Mouse (Mus musculus) heart, adult 2 months (tissue): ENCODE results near the gene Otud1. TPM values are rescaled to one million over a fixed set of nuclear protein-coding genes. Genes with fewer than 3 reads are reported as not detected.
A peak's percentile ranks its signal among the peaks of the same experiment; 100 is the strongest.

Experiments
- DNase-seq, 2 experiments: peaks; one replicate each; pipeline ENCODE4 v3.0.0; 2021
- H3K27ac ChIP-seq: fragments of 200-600 bp; 2 replicates; pipeline ENCODE4 v1.8.1; 2022
- H3K27me3 ChIP-seq: fragments of 200-500 bp; 2 replicates; pipeline ENCODE4 v1.6.1; 2012; ENCODE audit warnings: mild to moderate bottlenecking, low read length, inconsistent platforms, mixed read lengths; ENCODE audit not compliant: control insufficient read depth, insufficient read depth
- H3K36me3 ChIP-seq: fragments of 200-500 bp; 2 replicates; pipeline ENCODE4 v1.6.1; 2012; ENCODE audit warnings: low read length, inconsistent platforms; ENCODE audit not compliant: control insufficient read depth, insufficient read depth
- H3K4me1 ChIP-seq: fragments of 200-500 bp; 2 replicates; pipeline ENCODE4 v1.6.1; 2011; ENCODE audit warnings: low read length; ENCODE audit not compliant: control insufficient read depth, insufficient read depth
- H3K4me3 ChIP-seq: fragments of 200-600 bp; 2 replicates; pipeline ENCODE4 v1.8.1; 2022
- H3K79me2 ChIP-seq: fragments of 200-500 bp; replicated peaks from 2 replicates; pipeline ENCODE4 v1.6.1; 2012; ENCODE audit warnings: mild to moderate bottlenecking, inconsistent platforms, low read length, moderate library complexity, mixed read lengths; ENCODE audit not compliant: control insufficient read depth, insufficient read depth
- H3K9ac ChIP-seq: fragments of 200-500 bp; 2 replicates; pipeline ENCODE4 v1.6.1; 2012; ENCODE audit warnings: low read depth, mild to moderate bottlenecking, control low read depth, inconsistent platforms, low read length, mixed read lengths
- CTCF ChIP-seq: fragments of 200-600 bp; IDR thresholded peaks from 2 replicates; pipeline ENCODE4 v1.8.1; 2022; ENCODE audit warnings: antibody characterized with exemption, mild to moderate bottlenecking, moderate library complexity
- EP300 ChIP-seq: fragments of 200-500 bp; IDR thresholded peaks from 2 replicates; pipeline ENCODE4 v1.6.1; 2011; ENCODE audit warnings: low read depth, low read length, control low read depth; ENCODE audit not compliant: insufficient read depth
- POLR2A ChIP-seq: fragments of 200-500 bp; IDR thresholded peaks from 2 replicates; pipeline ENCODE4 v1.6.1; 2011; ENCODE audit warnings: mild to moderate bottlenecking, low read depth, low read length, control low read depth; ENCODE audit not compliant: insufficient read depth
- WGBS: fragments of 180-500 bp; shearing (Covaris S2); methylation state at CpG from one replicate; pipeline ENCODE4 v1.1.7; 2018; 5-methylcytosine and 5-hydroxymethylcytosine counted together
- intact Hi-C: fragments of 180-260 bp; cut with DNase I; formaldehyde crosslinking; loops from one replicate; pipeline ENCODE4 v1.15.1; 2025
- polyA plus RNA-seq: library from polyadenylated mRNA; depleted of rRNA; stranded (reverse); fragments of >200 nt; gene quantifications from 2 replicates; pipeline ENCODE4 v1.2.3, GENCODE M21; 2012
- total RNA-seq, 2 experiments: library from RNA; stranded (reverse); gene quantifications; 2 replicates each; pipeline ENCODE4 v1.2.3; 2021

Gene Otud1
- total and polyA plus RNA-seq, 3 experiments: 5.0 to 27.6 (median 22.6) TPM

- Histone ChIP-seq H3K27me3 (no peaks in the 10 kb centered on the region), H3K9ac (no peak overlapping the region), H3K4me3 (no peak overlapping the region), H3K79me2 (0 out of 2 replicates have a peak, but pooled peaks cover 1% of the 10 kb centered on the region), H3K4me1 (no peaks in the 10 kb centered on the region; the same call in 1 of the 2 replicates), H3K27ac (no peak overlapping the region), H3K36me3 (peaks cover 9% of the 10 kb centered on the region)
- no peak for DNase-seq
- intact Hi-C loops: loop anchor here (2.0 to 10.0 kb wide), 4 partner anchors 102 to 1609 kb away; partner anchors contain the start of genes Enkur, Skida1 and Thnsl1
- TF ChIP-seq EP300 (no peak), POLR2A (no peak)
- 64% methylated on average over 5 of the region's 5 CpGs for WGBS
Observed at GRCm38 (mm10) chr2:19656436-19656835, 1.1 kb upstream of the Otud1 start.

GRCm38 (mm10) chr2:19657881-19658589 is 483 bp downstream of the Otud1 start:
- peak; percentile 42 for TF ChIP-seq CTCF
- TF ChIP-seq POLR2A: no peak
- Histone ChIP-seq H3K4me1 (no peaks in the 10 kb centered on the region; the same call in 1 of the 2 replicates), H3K9ac (peak overlapping the region; percentile 100), H3K27ac (peak overlapping the region; percentile 98), H3K79me2 (0 out of 2 replicates have a peak, but pooled peaks cover 1% of the 10 kb centered on the region), H3K27me3 (no peaks in the 10 kb centered on the region), H3K36me3 (peaks cover 13% of the 10 kb centered on the region), H3K4me3 (peak overlapping the region; percentile 90)
- whole genome bisulfite sequencing: under 1% methylated on average over 104 of the region's 108 CpGs
- intact Hi-C loops: loop anchor here (2.0 to 10.0 kb wide), 4 partner anchors 103 to 1611 kb away; partner anchors contain the start of genes Enkur, Skida1 and Thnsl1
- DNase-seq: peak; percentile 81 to 82

GRCm38 (mm10) chr2:19658661-19659384 is 1.3 kb downstream of the Otud1 start:
- Histone ChIP-seq H3K36me3 (peaks cover 17% of the 10 kb centered on the region), H3K79me2 (0 out of 2 replicates have a peak, but pooled peaks cover 1% of the 10 kb centered on the region), H3K27ac (peak overlapping the region; percentile 98), H3K4me3 (peak overlapping the region; percentile 90), H3K9ac (peak overlapping the region; percentile 100), H3K4me1 (peaks cover 2% of the 10 kb centered on the region), H3K27me3 (no peaks in the 10 kb centered on the region)
- intact Hi-C loops: loop anchor here (5.0 to 10.0 kb wide), 2 partner anchors 1546 to 1612 kb away; partner anchors contain the start of genes Enkur, Skida1 and Thnsl1
- DNase-seq: peak; percentile 64 to 74
- WGBS: 1% methylated on average over 49 of the region's 49 CpGs
- TF ChIP-seq CTCF (no peak), EP300 (no peak), POLR2A (no peak)

GRCm38 (mm10) chr2:19660875-19661274 is 3.3 kb downstream of the Otud1 start:
- intact Hi-C loops: loop anchor here (5.0 kb wide), 2 partner anchors 41 to 66 kb away; no protein-coding TSS in a partner anchor
- H3K36me3 ChIP-seq: peaks cover 19% of the 10 kb centered on the region
- no peak overlapping the region for H3K9ac ChIP-seq
- DNase-seq: no peak
- H3K27ac ChIP-seq: no peak overlapping the region
- peaks cover 6% of the 10 kb centered on the region for H3K4me1 ChIP-seq
- TF ChIP-seq EP300 (no peak), CTCF (peak; percentile 38), POLR2A (no peak)
- H3K4me3 ChIP-seq: 0 out of 2 replicates have a peak overlapping the region, but pooled peaks have one; percentile 2
- 0 out of 2 replicates have a peak, but pooled peaks cover 1% of the 10 kb centered on the region for H3K79me2 ChIP-seq
- no peaks in the 10 kb centered on the region for H3K27me3 ChIP-seq

- H3K79me2 ChIP-seq: no peaks in the 10 kb centered on the region
- H3K4me3 ChIP-seq: no peak overlapping the region
- 41% methylated on average over 4 of the region's 4 CpGs for WGBS
- H3K27ac ChIP-seq: peak overlapping the region; percentile 47; the same call in 1 of the 2 replicates
- intact Hi-C loops: loop anchor here (5.0 kb wide), 2 partner anchors 39 to 64 kb away; no protein-coding TSS in a partner anchor
- peak in 1 of 2 experiments; percentile 21 for DNase-seq
- H3K4me1 ChIP-seq: peaks cover 8% of the 10 kb centered on the region
- H3K9ac ChIP-seq: no peak overlapping the region
- no peak for TF ChIP-seq EP300
- TF ChIP-seq CTCF: no peak
- TF ChIP-seq POLR2A: no peak
- peaks cover 19% of the 10 kb centered on the region for H3K36me3 ChIP-seq
- H3K27me3 ChIP-seq: no peaks in the 10 kb centered on the region
Observed at GRCm38 (mm10) chr2:19663146-19663848, 5.7 kb downstream of the Otud1 start.
